Mouse (Mus musculus): ENCODE measurements around the gene Esrrg.

Gene Esrrg

GRCm38 (mm10) chr1:187807477-187808390, 199.1 kb downstream of the Esrrg start:
- no peak for TF ChIP-seq GATA4 (IDR thresholded peaks at IDR 0.05; ENCODE audit: insufficient replicate concordance, low read length)

- no peak for TF ChIP-seq GATA4 (IDR thresholded peaks at IDR 0.05; ENCODE audit: insufficient replicate concordance, low read length)
Measured at GRCm38 (mm10) chr1:187808391-187808922, 199.9 kb downstream of the Esrrg start.

- TF ChIP-seq GATA4 (IDR thresholded peaks at IDR 0.05; ENCODE audit: insufficient replicate concordance, low read length), result no peak
Measured at GRCm38 (mm10) chr1:187809546-187809945, 201.0 kb downstream of the Esrrg start.

- TF ChIP-seq GATA4 (IDR thresholded peaks at IDR 0.05; ENCODE audit: insufficient replicate concordance, low read length), result no peak
Measured at GRCm38 (mm10) chr1:187819406-187819805, 210.8 kb downstream of the Esrrg start.

- TF ChIP-seq GATA4 (IDR thresholded peaks at IDR 0.05; ENCODE audit: insufficient replicate concordance, low read length), result no peak
Measured at GRCm38 (mm10) chr1:187821368-187821811, 212.8 kb downstream of the Esrrg start.

- TF ChIP-seq GATA4 (IDR thresholded peaks at IDR 0.05; ENCODE audit: insufficient replicate concordance, low read length), result no peak
Measured at GRCm38 (mm10) chr1:187823351-187823750, 214.8 kb downstream of the Esrrg start.

GRCm38 (mm10) chr1:187825421-187826097, 217.0 kb downstream of the Esrrg start:
- TF ChIP-seq GATA4 (IDR thresholded peaks at IDR 0.05; ENCODE audit: insufficient replicate concordance, low read length), result no peak

GRCm38 (mm10) chr1:187826140-187826539, 217.5 kb downstream of the Esrrg start:
- no peak for TF ChIP-seq GATA4 (IDR thresholded peaks at IDR 0.05; ENCODE audit: insufficient replicate concordance, low read length)

- no peak for TF ChIP-seq GATA4 (IDR thresholded peaks at IDR 0.05; ENCODE audit: insufficient replicate concordance, low read length)
Measured at GRCm38 (mm10) chr1:187826869-187827268, 218.3 kb downstream of the Esrrg start.

GRCm38 (mm10) chr1:187830937-187831336, 222.3 kb downstream of the Esrrg start:
- no peak for TF ChIP-seq GATA4 (IDR thresholded peaks at IDR 0.05; ENCODE audit: insufficient replicate concordance, low read length)

GRCm38 (mm10) chr1:187832851-187833250, 224.3 kb downstream of the Esrrg start:
- TF ChIP-seq GATA4 (IDR thresholded peaks at IDR 0.05; ENCODE audit: insufficient replicate concordance, low read length), result no peak

- TF ChIP-seq GATA4 (IDR thresholded peaks at IDR 0.05; ENCODE audit: insufficient replicate concordance, low read length), result no peak
Measured at GRCm38 (mm10) chr1:187834576-187834975, 226.0 kb downstream of the Esrrg start.

- no peak for TF ChIP-seq GATA4 (IDR thresholded peaks at IDR 0.05; ENCODE audit: insufficient replicate concordance, low read length)
Measured at GRCm38 (mm10) chr1:187836384-187836783, 227.8 kb downstream of the Esrrg start.

- no peak for TF ChIP-seq GATA4 (IDR thresholded peaks at IDR 0.05; ENCODE audit: insufficient replicate concordance, low read length)
Measured at GRCm38 (mm10) chr1:187836876-187837275, 228.3 kb downstream of the Esrrg start.

GRCm38 (mm10) chr1:187841629-187842028, 233.0 kb downstream of the Esrrg start:
- no peak for TF ChIP-seq GATA4 (IDR thresholded peaks at IDR 0.05; ENCODE audit: insufficient replicate concordance, low read length)

- TF ChIP-seq GATA4 (IDR thresholded peaks at IDR 0.05; ENCODE audit: insufficient replicate concordance, low read length), result no peak
Measured at GRCm38 (mm10) chr1:187842702-187843101, 234.1 kb downstream of the Esrrg start.
